Mouse (Mus musculus): ENCODE results near the gene Creb5. TPM values are rescaled to one million over a fixed set of nuclear protein-coding genes. Genes with fewer than 3 reads are reported as not detected.

Gene Creb5
- 1 to 10 TPM; 7.5 to 9.2 TPM for total RNA-seq (2021)
- long read RNA-seq, experiment 1, partial matches to known transcripts = 0 of 3 reads
- long read RNA-seq, experiment 1, other reads (novel, unspliced or antisense) = 2 of 3 reads
- long read RNA-seq, experiment 2, partial matches to known transcripts = 0 of 8 reads
- long read RNA-seq, experiment 2, other reads (novel, unspliced or antisense) = 6 of 8 reads

DNA sequence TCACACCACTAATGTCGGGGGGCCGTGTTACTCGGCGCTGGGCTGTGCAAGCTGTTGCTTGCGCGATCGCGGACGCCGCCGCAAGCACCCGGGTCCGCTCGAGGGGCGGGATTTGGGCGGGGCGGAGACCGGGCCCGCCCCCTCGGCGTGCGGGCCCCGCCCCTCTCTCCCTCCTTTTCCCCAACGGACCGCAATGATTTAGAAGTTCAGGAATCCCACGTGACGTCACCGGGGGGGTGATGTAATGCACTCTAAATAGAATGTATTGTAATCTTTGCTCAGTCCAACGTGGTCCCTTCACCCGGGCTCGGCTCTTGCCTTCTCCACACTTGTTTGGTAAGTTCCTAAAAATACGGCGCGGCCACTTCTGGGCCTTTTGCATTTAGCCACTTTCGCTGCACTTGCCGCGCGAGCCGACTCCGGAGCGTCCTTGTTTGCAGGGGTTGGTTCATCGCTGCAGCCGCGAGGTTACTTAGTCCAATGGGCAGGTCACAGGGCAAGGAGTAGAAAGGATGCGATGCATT is at the start of gene Creb5:
TSS of gene Creb5 (plus strand) at position 233 of the 524 bp plus-strand sequence.
- DNase-seq = peak; percentile 91

- no peak for DNase-seq
These were observed 27.2 kb upstream of the Creb5 start for GRCm38 (mm10) chr6:53259841-53260240.

GRCm38 (mm10) chr6:53262401-53262800 is 24.7 kb upstream of the Creb5 start:
- DNase-seq = no peak

DNA sequence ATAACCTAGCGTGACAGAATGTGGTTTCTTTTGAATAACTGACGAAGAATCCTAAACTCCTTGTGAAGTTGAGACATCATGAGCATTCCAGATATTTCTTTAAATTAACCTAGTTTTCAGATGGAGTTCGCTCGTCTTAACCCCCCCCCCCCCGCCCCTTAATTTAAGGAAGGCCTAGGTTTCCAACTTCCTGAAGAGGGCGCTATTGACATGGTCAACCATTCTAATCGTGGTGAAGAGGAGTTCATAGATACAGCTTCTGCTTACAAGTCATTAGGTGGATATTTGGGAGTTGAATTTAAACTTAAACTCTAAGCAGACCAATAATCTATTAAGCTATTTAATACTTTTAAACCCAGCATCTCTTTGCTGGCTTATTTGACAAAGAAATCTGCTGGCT is 20.0 kb upstream of the Creb5 start:
- DNase-seq = no peak

DNA sequence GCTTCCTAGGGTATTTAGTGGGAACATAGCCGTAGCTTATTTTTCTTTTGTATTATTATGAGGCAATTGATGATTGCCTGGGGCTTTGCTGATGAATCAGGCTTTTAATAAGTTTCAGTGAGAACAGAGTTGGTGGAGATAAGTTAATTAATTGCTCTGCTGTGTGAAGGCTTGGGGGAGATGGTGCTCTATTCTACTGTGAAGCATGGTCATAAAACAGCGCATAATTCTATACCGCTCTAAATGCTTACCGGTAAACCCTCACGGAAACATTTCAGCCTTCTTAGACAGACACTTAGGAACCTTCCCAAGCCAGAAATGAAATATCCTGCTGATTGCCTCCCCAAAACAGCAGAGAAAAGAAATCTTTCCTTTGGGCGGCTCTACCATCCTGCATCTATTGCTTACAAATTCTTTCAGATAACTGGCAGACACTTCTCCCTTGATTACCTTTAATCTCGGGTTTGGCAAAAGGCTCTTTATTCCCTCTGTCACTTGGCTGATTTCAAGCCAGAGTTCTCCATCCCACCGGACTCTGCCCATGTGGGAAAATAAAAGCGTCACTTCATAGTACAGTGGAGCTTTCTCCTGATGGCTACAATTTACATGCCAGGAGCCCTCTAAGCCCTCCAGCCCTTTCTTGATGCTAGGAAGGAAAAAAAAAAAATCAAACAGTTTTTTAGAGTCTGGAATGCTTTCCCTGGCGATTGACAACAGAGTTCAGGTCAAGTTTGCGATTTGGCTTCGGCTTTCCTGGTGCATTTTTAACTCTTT is 19.2 kb upstream of the Creb5 start:
- DNase-seq = no peak

DNA sequence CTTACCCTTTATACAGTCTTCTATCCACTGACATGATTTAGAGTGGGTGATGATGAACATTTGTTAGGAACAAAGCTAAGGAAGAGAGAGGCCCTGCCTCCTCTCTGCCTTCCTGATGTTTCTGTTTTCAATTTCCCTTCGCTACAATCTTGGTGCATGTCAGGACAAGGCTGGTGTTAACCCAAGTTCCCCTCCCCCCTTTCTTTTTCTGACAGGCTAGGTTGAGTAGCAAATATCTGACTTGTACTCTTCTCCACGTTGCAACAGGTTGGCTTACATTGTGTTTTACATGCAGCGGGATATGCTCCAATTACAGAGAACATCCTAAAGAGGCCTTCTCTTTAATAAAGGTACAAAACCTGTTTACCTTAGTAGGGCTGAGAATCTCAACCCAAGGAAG is 15.9 kb upstream of the Creb5 start:
- no peak for DNase-seq

- no peak for DNase-seq
These were observed 15.4 kb upstream of the Creb5 start for GRCm38 (mm10) chr6:53271636-53272035.

- peak; percentile 74 for DNase-seq
These were observed 557 bp upstream of the Creb5 start for GRCm38 (mm10) chr6:53286389-53287037.

DNA sequence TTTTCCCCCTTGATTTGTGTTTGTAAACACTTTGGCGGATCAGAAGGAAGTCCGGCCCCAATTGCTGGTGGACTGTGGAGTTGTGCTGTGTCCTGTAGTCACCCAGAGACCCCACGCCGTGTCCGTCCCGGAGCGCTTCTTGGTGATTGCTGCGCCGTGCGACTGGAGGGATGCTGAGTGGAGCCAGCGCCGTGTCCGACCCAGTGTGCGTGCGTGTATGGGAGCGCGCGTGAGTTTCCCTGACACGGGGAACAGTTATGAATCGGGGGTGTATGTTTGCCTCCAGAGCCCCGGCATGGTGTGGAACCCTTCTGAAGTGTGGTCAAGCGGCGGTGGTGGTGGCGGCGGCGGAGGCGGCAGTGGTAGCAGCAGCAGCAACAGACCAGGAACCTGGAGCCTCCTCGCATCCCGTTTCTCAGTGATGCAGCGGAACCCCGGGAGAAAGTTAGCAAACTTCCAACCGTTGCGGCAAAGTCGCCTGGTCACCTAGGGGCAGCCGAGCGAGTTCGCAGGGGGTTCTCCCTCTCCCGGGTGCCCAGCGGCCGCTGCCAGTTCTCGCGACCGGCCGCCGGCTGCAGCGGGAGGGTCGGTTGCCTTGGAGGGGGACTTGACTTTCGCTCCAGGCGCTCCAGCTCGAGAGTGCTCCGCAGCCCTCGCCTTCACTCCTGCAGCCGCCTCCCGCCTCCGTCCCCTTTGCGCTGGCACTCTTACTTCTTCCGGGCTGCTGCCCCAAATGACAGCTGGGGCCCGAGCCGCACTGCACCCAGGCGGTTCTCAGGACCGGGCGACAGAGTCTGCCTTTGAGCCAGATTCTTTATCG is 702 bp downstream of the Creb5 start:
- peak; percentile 55 for DNase-seq

GRCm38 (mm10) chr6:53288584-53289558 is 1.8 kb downstream of the Creb5 start:
- DNase-seq = no peak

DNA sequence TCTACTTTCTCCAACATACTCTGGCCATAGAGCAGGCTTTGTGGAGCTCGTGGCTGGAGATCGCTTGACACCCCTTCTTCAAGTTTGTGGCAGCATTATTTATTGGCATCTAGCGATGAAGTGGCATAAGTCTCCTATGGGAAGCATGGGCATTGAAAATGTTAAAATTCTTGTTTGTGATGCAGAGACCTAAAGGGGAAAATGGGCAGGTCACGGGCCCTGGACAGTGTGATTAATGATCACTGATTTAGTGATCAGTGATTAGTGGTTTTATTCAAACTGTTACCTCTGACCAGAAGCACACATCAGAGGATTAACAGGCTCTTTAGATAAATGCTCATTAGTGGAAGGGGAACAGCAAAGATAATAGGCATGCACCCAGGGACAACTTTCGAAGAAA is 2.6 kb downstream of the Creb5 start:
- no peak for DNase-seq

DNA sequence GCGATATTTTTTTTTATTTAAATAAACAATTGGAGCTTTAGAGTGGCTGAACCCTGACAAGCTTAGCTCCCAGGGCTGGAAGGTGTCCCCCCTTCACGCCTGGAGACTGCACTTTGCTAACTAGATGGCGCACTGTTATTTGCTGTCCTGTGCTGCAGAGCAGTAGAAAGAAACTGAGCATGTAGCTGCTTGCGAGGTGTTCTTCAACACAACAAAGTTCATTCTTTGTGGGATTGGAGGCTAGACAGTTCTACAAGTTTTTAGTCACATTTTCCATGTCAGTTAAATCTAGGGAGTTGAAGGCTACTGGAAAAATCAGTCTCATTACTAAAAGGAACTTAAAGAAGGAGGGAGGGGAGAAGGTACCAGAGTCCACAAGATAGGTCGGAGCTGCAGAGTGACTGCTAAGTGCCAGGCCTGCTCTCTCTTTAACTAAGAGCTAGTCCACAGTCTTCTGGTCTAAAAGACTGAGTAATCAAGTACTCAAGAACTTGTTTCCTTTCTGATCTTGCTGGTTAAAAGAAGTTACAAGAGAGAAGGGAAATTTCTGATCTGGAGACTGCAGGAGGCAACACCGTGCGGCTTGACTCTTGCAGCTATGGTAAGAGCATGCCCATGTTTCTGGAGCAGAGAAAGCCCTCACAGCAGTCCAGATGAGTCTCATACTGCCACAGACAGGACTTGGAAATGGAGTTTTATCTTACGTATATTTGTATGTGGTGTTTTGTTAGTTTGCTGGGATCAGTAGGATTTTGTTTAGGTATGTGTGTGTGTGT is 3.3 kb downstream of the Creb5 start:
- no peak for DNase-seq

DNA sequence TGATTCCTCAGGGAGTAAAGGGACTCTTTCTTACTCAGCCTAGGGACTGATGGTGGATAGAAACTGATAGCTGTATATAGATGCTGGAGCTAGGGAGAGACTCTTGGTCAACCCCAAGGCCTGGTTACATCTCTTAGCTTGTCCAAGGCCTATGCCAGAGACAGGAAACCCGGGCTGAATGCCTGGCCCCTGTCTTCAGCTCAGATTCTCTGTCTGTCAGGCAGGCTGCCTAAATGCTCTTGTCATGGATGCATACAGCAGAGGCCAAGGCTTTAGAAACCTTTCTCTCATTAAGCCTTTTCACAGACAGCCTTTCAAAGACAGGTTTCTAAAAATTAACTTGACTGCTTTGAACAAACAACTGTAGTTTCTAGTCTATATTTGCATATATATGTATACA is 5.9 kb downstream of the Creb5 start:
- DNase-seq = no peak

DNA sequence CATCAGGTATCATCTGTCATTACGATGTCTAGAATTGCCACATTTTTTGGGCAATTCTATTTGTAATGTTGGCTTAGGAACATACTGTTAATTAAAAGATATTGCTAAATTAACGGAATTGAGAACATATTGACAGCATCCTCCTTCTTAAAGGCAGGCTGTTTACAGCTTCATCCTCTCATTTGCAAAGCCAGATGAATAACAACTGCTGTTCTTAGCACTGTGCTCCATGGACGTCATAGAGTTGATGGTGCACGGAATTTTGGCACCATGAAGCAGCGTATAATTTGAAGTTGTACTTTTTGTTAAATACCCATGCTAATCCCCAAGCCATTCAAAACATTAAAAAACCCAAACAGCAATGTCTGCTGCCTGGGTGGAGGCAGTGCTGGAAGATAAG is 10.8 kb downstream of the Creb5 start:
- no peak for DNase-seq

GRCm38 (mm10) chr6:53304201-53304600 is 17.1 kb downstream of the Creb5 start:
- DNase-seq = no peak

- no peak for DNase-seq
These were observed 19.1 kb downstream of the Creb5 start for GRCm38 (mm10) chr6:53306156-53306555.

GRCm38 (mm10) chr6:53306710-53307109 is 19.6 kb downstream of the Creb5 start:
- DNase-seq = no peak

DNA sequence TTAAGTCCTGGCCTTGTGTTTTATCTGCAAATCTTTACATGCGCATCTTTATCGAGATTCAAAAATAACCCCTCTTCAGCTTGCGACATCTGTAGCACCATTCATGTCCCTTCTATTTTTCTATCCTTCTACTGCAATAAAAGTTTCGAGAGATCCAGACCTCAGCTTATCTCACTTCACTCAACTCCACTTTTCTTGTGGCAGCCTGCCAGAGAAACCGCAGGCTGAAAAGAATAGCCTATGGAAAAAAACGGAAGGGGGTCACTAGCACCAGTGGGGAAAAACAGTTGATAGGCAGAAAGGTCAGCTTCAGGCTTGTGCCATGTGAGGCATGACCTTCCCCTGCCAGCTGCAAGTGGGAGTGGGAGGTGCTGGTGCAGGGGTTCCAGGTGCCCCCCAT is 21.6 kb downstream of the Creb5 start:
- DNase-seq = no peak

- DNase-seq = no peak
These were observed 26.5 kb downstream of the Creb5 start for GRCm38 (mm10) chr6:53313604-53314003.

- DNase-seq = no peak
These were observed 27.1 kb downstream of the Creb5 start for GRCm38 (mm10) chr6:53314126-53314525.
